Mouse (Mus musculus) liver, embryonic 14.5 days (tissue): Measurements from ENCODE around the gene Aak1.

Experiments
- CTCF ChIP-seq: IDR thresholded peaks from 2 replicates; pipeline ENCODE4 v1.5.1; 2016; ENCODE audit warnings: antibody characterized with exemption, low read depth, control low read depth
- EP300 ChIP-seq: IDR thresholded peaks from 2 replicates; pipeline ENCODE4 v1.6.1; 2016; ENCODE audit warnings: antibody characterized with exemption, low read depth

GRCm38 (mm10) chr6:86909881-86910280 is 60.6 kb downstream of the Aak1 start:
- TF ChIP-seq EP300 (no peak), CTCF (no peak)
